Mouse (Mus musculus): ENCODE data around the gene Mtch1.
"Not testable (repeated sequence)": the region's sequence is repeated elsewhere in the genome, so short reads cannot be mapped to it uniquely, and the experiment has no call there.

- TF ChIP-seq EP300, CTCF (IDR thresholded peaks at IDR 0.05; ENCODE audit: low read depth): not testable (repeated sequence)
These were observed 47.0 kb upstream of the Mtch1 start for GRCm38 (mm10) chr17:29394761-29395160.
